ENCODE assay signal across 26 mouse cellular contexts in the genomic region with DNA sequence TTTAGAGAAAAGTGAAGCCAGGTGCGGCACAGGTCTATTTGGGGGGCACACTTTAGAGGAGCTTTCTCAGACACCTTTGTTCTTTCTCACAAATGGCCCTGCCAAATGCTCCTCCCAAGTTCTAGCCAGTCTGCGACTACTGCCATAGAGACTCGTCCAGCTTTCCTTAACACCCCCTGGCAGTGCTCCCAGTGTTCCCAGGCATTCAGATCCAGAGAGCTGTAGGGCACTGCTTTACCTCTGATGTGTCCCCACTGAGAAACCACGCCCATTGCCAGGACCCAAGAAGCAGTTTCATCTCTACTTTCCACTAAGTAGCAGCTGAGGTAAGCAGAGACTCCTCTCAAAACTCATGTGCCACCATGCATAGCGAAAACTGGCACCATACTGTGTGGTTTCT.
DNase-seq lines count a peak whose midpoint lies in the region; ATAC-seq and TF ChIP-seq lines count a peak whose summit lies in the region.
"Had no signal": no experiment of that assay in that cellular context is flagged by ENCODE, and none has a peak within 500 bp of the region (broad histone marks: within the 10 kb centered on the region; RNA-seq: fewer than 3 reads in every experiment).

No protein-coding gene starts in this region.

- 77% methylated on average over 5 of the region's 5 CpGs for WGBS in intestine, embryonic 14.5 days
- 82% methylated on average over 5 of the region's 5 CpGs for WGBS in intestine, embryonic 16.5 days
- 65% methylated on average over 5 of the region's 5 CpGs for WGBS in embryonic facial prominence, embryonic 14.5 days

- no peak overlapping the region for H3K4me3 ChIP-seq in intestine, embryonic 14.5 days (ENCODE audit: low read depth, low read length)
- H3K4me3 ChIP-seq in intestine, embryonic 16.5 days (ENCODE audit: low read length): no peak overlapping the region
- H3K4me3 ChIP-seq in CH12.LX (replicated peaks in 1 of 3; ENCODE audit: low read depth in 2 of 3, low read length in 2 of 3, poor library complexity in 1 of 3): no peak overlapping the region
- H3K4me3 ChIP-seq in embryonic facial prominence, embryonic 14.5 days (ENCODE audit: low read depth, low read length): no peak overlapping the region
- H3K4me3 ChIP-seq: embryonic facial prominence, embryonic 15.5 days; forebrain, embryonic 15.5 days; heart, embryonic 15.5 days; hindbrain, embryonic 12.5 days; limb, embryonic 12.5 days; liver, embryonic 15.5 days; midbrain, embryonic 10.5 days; midbrain, embryonic 15.5 days; myocyte; neural tube, embryonic 12.5 days had no signal

- no peak overlapping the region for H3K9ac ChIP-seq in intestine, embryonic 14.5 days (ENCODE audit: low read length)
- H3K9ac ChIP-seq in intestine, embryonic 16.5 days (ENCODE audit: low read depth, low read length): no peak overlapping the region
- H3K9ac ChIP-seq in CH12.LX (ENCODE audit: insufficient read depth, low read depth): no peak overlapping the region
- no peak overlapping the region for H3K9ac ChIP-seq in embryonic facial prominence, embryonic 14.5 days (ENCODE audit: low read depth, low read length)
- H3K9ac ChIP-seq: embryonic facial prominence, embryonic 15.5 days; forebrain, embryonic 15.5 days; heart, embryonic 15.5 days; hindbrain, embryonic 12.5 days; limb, embryonic 12.5 days; liver, embryonic 15.5 days; lung, embryonic 14.5 days; midbrain, embryonic 15.5 days; neural tube, embryonic 12.5 days had no signal

- H3K27me3 ChIP-seq in intestine, embryonic 14.5 days (replicated peaks; ENCODE audit: control insufficient read depth, insufficient read depth, low read length): no peaks in the 10 kb centered on the region
- H3K27me3 ChIP-seq in intestine, embryonic 16.5 days (replicated peaks; ENCODE audit: control insufficient read depth, insufficient read depth, low read length): no peaks in the 10 kb centered on the region
- H3K27me3 ChIP-seq in CH12.LX (replicated peaks): no peaks in the 10 kb centered on the region
- no peaks in the 10 kb centered on the region for H3K27me3 ChIP-seq in embryonic facial prominence, embryonic 14.5 days (replicated peaks; ENCODE audit: control insufficient read depth, insufficient read depth, low read length)
- H3K27me3 ChIP-seq: embryonic facial prominence, embryonic 15.5 days; forebrain, embryonic 15.5 days; heart, embryonic 15.5 days; hindbrain, embryonic 12.5 days; liver, embryonic 15.5 days; midbrain, embryonic 15.5 days; neural tube, embryonic 12.5 days had no signal

- no peak for TF ChIP-seq EP300 in CH12.LX (IDR thresholded peaks at IDR 0.05; ENCODE audit: low read length)

- H3K36me3 ChIP-seq in intestine, embryonic 14.5 days (ENCODE audit: control insufficient read depth, insufficient read depth, low read length): no peaks in the 10 kb centered on the region
- no peaks in the 10 kb centered on the region for H3K36me3 ChIP-seq in intestine, embryonic 16.5 days (ENCODE audit: control insufficient read depth, insufficient read depth, low read length)
- H3K36me3 ChIP-seq in CH12.LX (replicated peaks in 1 of 2; ENCODE audit: control insufficient read depth in 1 of 2, insufficient read depth in 1 of 2, low read length in 1 of 2): no peaks in the 10 kb centered on the region
- H3K36me3 ChIP-seq in embryonic facial prominence, embryonic 14.5 days (ENCODE audit: control insufficient read depth, insufficient read depth, low read length): no peaks in the 10 kb centered on the region
- H3K36me3 ChIP-seq: embryonic facial prominence, embryonic 15.5 days; forebrain, embryonic 15.5 days; heart, embryonic 15.5 days; hindbrain, embryonic 12.5 days; limb, embryonic 12.5 days; liver, embryonic 15.5 days; midbrain, embryonic 10.5 days; midbrain, embryonic 15.5 days; neural tube, embryonic 12.5 days had no signal

- no peak overlapping the region for H3K27ac ChIP-seq in intestine, embryonic 14.5 days (ENCODE audit: low read depth)
- no peak overlapping the region for H3K27ac ChIP-seq in intestine, embryonic 16.5 days (ENCODE audit: low read length)
- no peak overlapping the region for H3K27ac ChIP-seq in CH12.LX (ENCODE audit: insufficient read depth, low read depth)
- H3K27ac ChIP-seq in embryonic facial prominence, embryonic 14.5 days (replicated peaks; ENCODE audit: low read depth, low read length): no peak overlapping the region
- H3K27ac ChIP-seq: embryonic facial prominence, embryonic 15.5 days; forebrain, embryonic 15.5 days; heart, embryonic 15.5 days; hindbrain, embryonic 12.5 days; limb, embryonic 12.5 days; liver, embryonic 15.5 days; midbrain, embryonic 10.5 days; midbrain, embryonic 15.5 days; neural tube, embryonic 12.5 days had no signal

- no peak for TF ChIP-seq CTCF in CH12.LX (conservative IDR thresholded peaks at IDR 0.05 in 1 of 2, IDR thresholded peaks at IDR 0.05 in 1 of 2; ENCODE audit: low read depth in 2 of 2, low read length in 2 of 2)

- ATAC-seq in intestine, embryonic 14.5 days (replicated peaks; ENCODE audit: low FRiP score, low TSS enrichment, low read depth): no peak
- no peak for ATAC-seq in intestine, embryonic 16.5 days
- ATAC-seq in embryonic facial prominence, embryonic 14.5 days (ENCODE audit: low read depth): no peak
- ATAC-seq: forebrain, embryonic 15.5 days; midbrain, embryonic 15.5 days had no signal

- no peak for TF ChIP-seq RAD21 in CH12.LX (IDR thresholded peaks at IDR 0.05; ENCODE audit: low read depth, low read length)

- dilution Hi-C loops in CH12.LX (cut with MboI; ENCODE audit: extremely low pct_ligation_motif_present, extremely low pct_unique_long_range_greater_than_20kb, low sequenced_read_pairs): no loop called here

- TF ChIP-seq POLR2A in CH12.LX (IDR thresholded peaks at IDR 0.05; ENCODE audit: low read depth, low read length): no peak

- in situ Hi-C loops in CH12.LX (cut with MboI; ENCODE audit: low pct_ligation_motif_present, low pct_unique_long_range_greater_than_20kb, low sequenced_read_pairs): no loop called here

- DNase-seq in cerebellum, postnatal 14 days: peak; percentile 19 to 27
- no peak for DNase-seq in cerebellum, postnatal 36 days
- peak; percentile 45 for DNase-seq in intestine, embryonic 14.5 days (ENCODE audit: low spot score)
- peak; percentile 3 for DNase-seq in CH12.LX (ENCODE audit: extremely low read depth)
- DNase-seq in embryonic facial prominence, embryonic 14.5 days (ENCODE audit: low spot score): peak; percentile 38
- DNase-seq in kidney, postnatal 36 days: no peak
- DNase-seq: adrenal gland, postnatal 25 days; cerebellum, adult 2 months; gastrocnemius, postnatal 10 days; kidney, adult 11 months; kidney, postnatal 14 days; lung, embryonic 14.5 days; lung, postnatal 14 days; thymus, adult 2 months; thymus, postnatal 36 days had no signal

- peaks cover 16% of the 10 kb centered on the region for H3K4me1 ChIP-seq in intestine, embryonic 14.5 days (replicated peaks; ENCODE audit: control insufficient read depth, insufficient read depth, low read length)
- H3K4me1 ChIP-seq in intestine, embryonic 16.5 days (ENCODE audit: control insufficient read depth, insufficient read depth, low read length): 0 out of 2 replicates have a peak, but pooled peaks cover 5% of the 10 kb centered on the region
- H3K4me1 ChIP-seq in CH12.LX (ENCODE audit: control insufficient read depth in 1 of 2, insufficient read depth in 2 of 2): no peaks in the 10 kb centered on the region; a peak in 1 of 4 replicates
- H3K4me1 ChIP-seq in embryonic facial prominence, embryonic 14.5 days (ENCODE audit: control insufficient read depth, insufficient read depth, low read length): peaks cover 5% of the 10 kb centered on the region; the same call in 1 of the 2 replicates
- H3K4me1 ChIP-seq: heart, embryonic 15.5 days; liver, embryonic 15.5 days; midbrain, embryonic 15.5 days had no signal

- H3K79me2 ChIP-seq in CH12.LX (replicated peaks; ENCODE audit: control insufficient read depth, extremely low read depth, insufficient read depth, poor library complexity, severe bottlenecking): no peaks in the 10 kb centered on the region

- H3K9me3 ChIP-seq in intestine, embryonic 14.5 days (ENCODE audit: control insufficient read depth, low read length): no peaks in the 10 kb centered on the region
- no peaks in the 10 kb centered on the region for H3K9me3 ChIP-seq in intestine, embryonic 16.5 days (ENCODE audit: control insufficient read depth, low read length)
- H3K9me3 ChIP-seq in CH12.LX (replicated peaks; ENCODE audit: low read length): no peaks in the 10 kb centered on the region
- no peaks in the 10 kb centered on the region for H3K9me3 ChIP-seq in embryonic facial prominence, embryonic 14.5 days (ENCODE audit: control insufficient read depth, low read length)
- H3K9me3 ChIP-seq: embryonic facial prominence, embryonic 15.5 days; forebrain, embryonic 15.5 days; heart, embryonic 15.5 days; hindbrain, embryonic 12.5 days; limb, embryonic 12.5 days; liver, embryonic 15.5 days; midbrain, embryonic 10.5 days; midbrain, embryonic 15.5 days; neural tube, embryonic 12.5 days had no signal

- H3K4me2 ChIP-seq in intestine, embryonic 14.5 days (ENCODE audit: low read length): no peak overlapping the region
- H3K4me2 ChIP-seq in intestine, embryonic 16.5 days (ENCODE audit: low read depth, low read length): no peak overlapping the region
- no peak overlapping the region for H3K4me2 ChIP-seq in CH12.LX (ENCODE audit: insufficient read depth, low read depth, poor library complexity, severe bottlenecking)
- H3K4me2 ChIP-seq in embryonic facial prominence, embryonic 14.5 days (ENCODE audit: low read depth, low read length): no peak overlapping the region
- H3K4me2 ChIP-seq: embryonic facial prominence, embryonic 15.5 days; forebrain, embryonic 15.5 days; heart, embryonic 15.5 days; hindbrain, embryonic 12.5 days; limb, embryonic 12.5 days; liver, embryonic 15.5 days; lung, embryonic 14.5 days; midbrain, embryonic 15.5 days; neural tube, embryonic 12.5 days had no signal

TF ChIP-seq in CH12.LX, 34 proteins besides CTCF, POLR2A, EP300 and RAD21 (continues in another document):
- TF ChIP-seq SMC3 (IDR thresholded peaks at IDR 0.05; ENCODE audit: low read depth, low read length): no peak
- no peak for TF ChIP-seq SIN3A (IDR thresholded peaks at IDR 0.05; ENCODE audit: low read length)
- TF ChIP-seq KAT2A (IDR thresholded peaks at IDR 0.05; ENCODE audit: insufficient replicate concordance, low read length): no peak
- no peak for TF ChIP-seq TCF12 (IDR thresholded peaks at IDR 0.05; ENCODE audit: low read depth, low read length)
- TF ChIP-seq TBP (conservative IDR thresholded peaks at IDR 0.05; ENCODE audit: low read depth, low read length): no peak
- no peak for TF ChIP-seq MYC (IDR thresholded peaks at IDR 0.05; ENCODE audit: low read depth, low read length)
- TF ChIP-seq HCFC1 (IDR thresholded peaks at IDR 0.05; ENCODE audit: low read depth, low read length): no peak
- no peak for TF ChIP-seq ZC3H11A (IDR thresholded peaks at IDR 0.05; ENCODE audit: low read depth, low read length)
- TF ChIP-seq USF1 (IDR thresholded peaks at IDR 0.05; ENCODE audit: low read depth, low read length): no peak
- TF ChIP-seq JUND (conservative IDR thresholded peaks at IDR 0.05; ENCODE audit: low read depth, low read length): no peak
- TF ChIP-seq NRF1 (IDR thresholded peaks at IDR 0.05; ENCODE audit: low read depth, low read length): no peak
- TF ChIP-seq NELFE (IDR thresholded peaks at IDR 0.05; ENCODE audit: low read depth, low read length): no peak
- TF ChIP-seq MXI1 (IDR thresholded peaks at IDR 0.05; ENCODE audit: low read depth, low read length): no peak

Comparison
In these comparisons a context has a peak if more than half of its experiments do, and no peak if none do; other contexts are left out.
1. DNase-seq: peak in cerebellum, postnatal 14 days (2 of 2), intestine, embryonic 14.5 days (single experiment), CH12.LX (single experiment) and embryonic facial prominence, embryonic 14.5 days (single experiment); none in cerebellum, postnatal 36 days (0 of 2) and kidney, postnatal 36 days (0 of 2).